ENCODE assay signal across 24 mouse cellular contexts in the genomic region with DNA sequence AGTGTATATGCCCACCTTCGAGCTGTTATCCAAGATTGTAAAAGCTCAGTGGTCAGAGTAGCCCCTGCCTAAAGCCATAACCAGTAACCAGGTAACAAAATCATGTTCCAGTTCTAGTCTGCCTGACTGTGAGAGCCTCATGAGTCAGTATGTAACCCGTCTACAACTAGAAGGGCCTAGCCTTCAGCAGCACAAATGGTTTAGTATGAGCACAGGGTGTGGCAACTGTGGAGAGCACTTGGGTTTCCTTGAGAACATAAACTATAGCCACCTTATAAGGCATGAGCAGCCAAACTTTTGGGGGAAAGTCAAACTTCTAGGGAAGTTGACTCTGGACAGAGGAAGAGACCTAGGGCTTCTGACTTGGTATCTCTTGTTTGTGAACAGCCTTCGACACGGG.
"Had no signal": no experiment of that assay in that cellular context is flagged by ENCODE, and none has a peak within 500 bp of the region (broad histone marks: within the 10 kb centered on the region; RNA-seq: fewer than 3 reads in every experiment).

No protein-coding gene starts in this region.

- DNase-seq: forebrain, postnatal 0 days; gastrocnemius, postnatal 25 days; heart, postnatal 14 days; heart, postnatal 4 days; kidney, adult 18-20 months; kidney, adult 8-10 months; kidney, postnatal 10 days; kidney, postnatal 25 days; kidney, postnatal 4 days; liver had no signal

- ATAC-seq: forebrain, postnatal 0 days; hindbrain, embryonic 16.5 days; inflammation-experienced regulatory T-cells, adult 6 months; intestine, embryonic 15.5 days; intestine, postnatal 0 days had no signal

- H3K4me1 ChIP-seq: heart, embryonic 15.5 days; hindbrain, embryonic 12.5 days; intestine, embryonic 15.5 days; limb, embryonic 10.5 days; limb, embryonic 12.5 days had no signal

- H3K27me3 ChIP-seq: heart, embryonic 13.5 days; heart, embryonic 15.5 days; hindbrain, embryonic 12.5 days; intestine, embryonic 15.5 days; limb, embryonic 12.5 days had no signal

- H3K36me3 ChIP-seq: hindbrain, embryonic 12.5 days had no signal

- H3K4me3 ChIP-seq: heart, embryonic 13.5 days; heart, embryonic 15.5 days; hindbrain, embryonic 10.5 days; hindbrain, embryonic 12.5 days; intestine, embryonic 15.5 days; layer of hippocampus, adult 2 months; left cerebral cortex, adult 2 months; limb, embryonic 10.5 days; limb, embryonic 12.5 days had no signal

- H3K27ac ChIP-seq: heart, embryonic 13.5 days; heart, embryonic 15.5 days; hindbrain, embryonic 10.5 days; hindbrain, embryonic 12.5 days; hindbrain, embryonic 14.5 days; intestine, embryonic 15.5 days; layer of hippocampus, adult 2 months; left cerebral cortex, adult 2 months; limb, embryonic 10.5 days; limb, embryonic 12.5 days had no signal

- H3K9me3 ChIP-seq: heart, embryonic 13.5 days; heart, embryonic 15.5 days; hindbrain, embryonic 10.5 days; hindbrain, embryonic 12.5 days; intestine, embryonic 15.5 days; limb, embryonic 10.5 days; limb, embryonic 12.5 days had no signal

- H3K9ac ChIP-seq: forebrain, postnatal 0 days; heart, embryonic 13.5 days; heart, embryonic 15.5 days; hindbrain, embryonic 12.5 days; hindbrain, embryonic 14.5 days; intestine, embryonic 15.5 days; limb, embryonic 12.5 days had no signal

- H3K4me2 ChIP-seq: heart, embryonic 11.5 days; heart, embryonic 13.5 days; heart, embryonic 15.5 days; hindbrain, embryonic 12.5 days; hindbrain, embryonic 14.5 days; intestine, embryonic 15.5 days; limb, embryonic 12.5 days had no signal
